Mouse (Mus musculus) limb, embryonic 14.5 days (tissue): ENCODE results near the gene Pan2. TPM values are rescaled to one million over a fixed set of nuclear protein-coding genes. Genes with fewer than 3 reads are reported as not detected.
"Not testable (repeated sequence)": the region's sequence is repeated elsewhere in the genome, so short reads cannot be mapped to it uniquely, and the experiment has no call there.

Experiments used
- ATAC-seq: fragments of 200-750 bp; cut with Nextera tagmentation; 2 replicates; pipeline ENCODE4 v1.8.0; 2017; ENCODE audit warnings: low read depth, moderate number of reproducible peaks, moderate TSS enrichment; ENCODE audit not compliant: low FRiP score
- DNase-seq: peaks from one replicate; pipeline ENCODE4 v3.0.0-alpha.2; 2015; ENCODE audit warnings: low spot score
- H3K27ac ChIP-seq: fragments of 300-500 bp; sonication (generic); replicated peaks from 2 replicates; pipeline ENCODE4 v1.5.1; 2014; ENCODE audit warnings: low read depth, mild to moderate bottlenecking, low read length, moderate library complexity, mixed read lengths
- H3K27me3 ChIP-seq: fragments of 300-500 bp; sonication (generic); 2 replicates; pipeline ENCODE4 v1.6.1; 2014; ENCODE audit warnings: low read length, mixed read lengths; ENCODE audit not compliant: control insufficient read depth, insufficient read depth
- H3K36me3 ChIP-seq: fragments of 300-500 bp; sonication (generic); 2 replicates; pipeline ENCODE4 v1.6.1; 2014; ENCODE audit warnings: mild to moderate bottlenecking, low read length, moderate library complexity, mixed read lengths; ENCODE audit not compliant: control insufficient read depth, insufficient read depth
- H3K4me1 ChIP-seq: fragments of 300-500 bp; sonication (generic); 2 replicates; pipeline ENCODE4 v1.6.1; 2014; ENCODE audit warnings: antibody characterized with exemption, low read length, mixed read lengths; ENCODE audit not compliant: control insufficient read depth, insufficient read depth
- H3K4me2 ChIP-seq: fragments of 300-500 bp; sonication (generic); replicated peaks from 2 replicates; pipeline ENCODE4 v1.6.1; 2014; ENCODE audit warnings: low read depth, mild to moderate bottlenecking, low read length, moderate library complexity; ENCODE audit not compliant: severe bottlenecking
- H3K4me3 ChIP-seq: fragments of 300-500 bp; sonication (generic); replicated peaks from 2 replicates; pipeline ENCODE4 v1.5.1; 2014; ENCODE audit warnings: low read length
- H3K9ac ChIP-seq: fragments of 300-500 bp; sonication (generic); 2 replicates; pipeline ENCODE4 v1.6.1; 2014; ENCODE audit warnings: mild to moderate bottlenecking, low read depth, low read length, moderate library complexity; ENCODE audit not compliant: severe bottlenecking
- H3K9me3 ChIP-seq: fragments of 300-500 bp; sonication (generic); 2 replicates; pipeline ENCODE4 v1.6.1; 2016; ENCODE audit warnings: low read length; ENCODE audit not compliant: control insufficient read depth
- POLR2A ChIP-seq: fragments of 200-500 bp; IDR thresholded peaks from 2 replicates; pipeline ENCODE4 v1.8.0; 2012; ENCODE audit warnings: inconsistent platforms, mild to moderate bottlenecking, moderate library complexity, borderline replicate concordance; ENCODE audit not compliant: insufficient read depth, insufficient read length; ENCODE audit errors: extremely low read depth
- WGBS: fragments of 180-500 bp; shearing (Covaris S2); extraction: QIAGEN DNeasy Blood & Tissue Kit; methylation state at CpG from one replicate; pipeline ENCODE4 v1.1.7; 2014; 5-methylcytosine and 5-hydroxymethylcytosine counted together
- polyA plus RNA-seq, 2 experiments: library from polyadenylated mRNA; depleted of rRNA in 1 of 2; stranded (reverse) in 1 of 2; unstranded in 1 of 2; fragments of >200 nt; fragmentation: Nextera tagmentation in 1 of 2; extraction: Ambion mirVana in 1 of 2; gene quantifications; 2 replicates each; pipeline versions ENCODE4 v1.2.1 to v1.2.3; 2012 to 2014

The Pan2 gene
- polyA plus RNA-seq, 2 experiments, result 26.6 to 49.7 TPM

DNA sequence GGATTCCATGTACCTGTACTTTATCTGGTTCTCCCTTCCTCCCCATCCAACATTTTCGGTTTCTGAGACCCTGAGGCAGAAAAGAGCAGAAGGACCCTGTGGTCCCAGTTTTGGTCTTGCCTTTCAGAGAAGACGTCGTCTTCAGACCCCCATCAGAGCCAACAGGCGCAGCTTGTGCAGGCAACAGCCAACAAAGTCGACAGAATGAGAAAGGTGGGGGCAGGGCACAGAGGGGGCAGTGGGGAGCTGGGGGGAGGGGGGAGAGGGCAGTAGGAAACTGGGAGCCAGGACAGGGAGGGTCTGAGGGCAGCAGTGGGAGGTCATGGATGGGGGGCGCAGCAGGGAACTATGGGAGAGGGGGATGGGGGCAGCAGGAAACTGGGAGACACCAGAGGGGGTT, 25.0 kb upstream of the Pan2 start:
- 68% methylated on average over 6 of the region's 6 CpGs for WGBS
- Histone ChIP-seq H3K4me2 (no peak overlapping the region), H3K27ac (no peak overlapping the region), H3K9me3 (no peaks in the 10 kb centered on the region), H3K4me3 (no peak overlapping the region), H3K36me3 (peaks cover 51% of the 10 kb centered on the region), H3K9ac (no peak overlapping the region), H3K4me1 (no peaks in the 10 kb centered on the region), H3K27me3 (no peaks in the 10 kb centered on the region)
- TF ChIP-seq POLR2A, result no peak
- DNase-seq (no peak), ATAC-seq (no peak)

DNA sequence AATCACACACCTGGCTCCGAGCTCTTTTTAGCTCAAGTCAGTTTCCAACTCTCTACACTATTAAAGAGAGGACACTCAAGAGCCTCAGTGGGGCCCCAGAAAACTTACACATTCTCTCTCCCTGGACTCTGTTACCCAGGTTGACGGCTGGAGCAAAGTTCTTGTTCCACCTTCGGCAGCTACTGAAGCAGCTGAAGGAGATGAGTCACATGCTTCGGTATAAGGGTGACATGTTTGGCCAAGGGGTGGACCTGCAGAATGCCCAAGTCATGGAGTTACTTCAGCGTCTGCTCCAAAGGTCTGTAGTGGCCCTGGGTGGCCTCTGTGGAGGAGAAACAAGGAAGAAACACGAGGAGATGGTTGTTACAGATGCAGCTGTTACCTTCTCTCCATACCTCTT, 22.2 kb upstream of the Pan2 start:
- Histone ChIP-seq H3K27ac (no peak overlapping the region), H3K9ac (no peak overlapping the region), H3K4me1 (no peaks in the 10 kb centered on the region), H3K36me3 (peaks cover 70% of the 10 kb centered on the region), H3K27me3 (no peaks in the 10 kb centered on the region), H3K9me3 (no peaks in the 10 kb centered on the region), H3K4me2 (no peak overlapping the region), H3K4me3 (no peak overlapping the region)
- DNase-seq (no peak), ATAC-seq (no peak)
- 79% methylated on average over 6 of the region's 6 CpGs for WGBS
- TF ChIP-seq POLR2A, result no peak

GRCm38 (mm10) chr10:128281682-128282081, 21.5 kb upstream of the Pan2 start:
- TF ChIP-seq POLR2A, result no peak
- no peak overlapping the region for H3K4me2 ChIP-seq
- no peak overlapping the region for H3K4me3 ChIP-seq
- H3K9me3 ChIP-seq, result no peaks in the 10 kb centered on the region
- H3K27me3 ChIP-seq, result no peaks in the 10 kb centered on the region
- DNase-seq (no peak), ATAC-seq (no peak)
- no peak overlapping the region for H3K27ac ChIP-seq
- no peaks in the 10 kb centered on the region for H3K4me1 ChIP-seq
- WGBS, result 90% methylated on average over 14 of the region's 14 CpGs
- H3K9ac ChIP-seq, result no peak overlapping the region
- H3K36me3 ChIP-seq, result peaks cover 73% of the 10 kb centered on the region

DNA sequence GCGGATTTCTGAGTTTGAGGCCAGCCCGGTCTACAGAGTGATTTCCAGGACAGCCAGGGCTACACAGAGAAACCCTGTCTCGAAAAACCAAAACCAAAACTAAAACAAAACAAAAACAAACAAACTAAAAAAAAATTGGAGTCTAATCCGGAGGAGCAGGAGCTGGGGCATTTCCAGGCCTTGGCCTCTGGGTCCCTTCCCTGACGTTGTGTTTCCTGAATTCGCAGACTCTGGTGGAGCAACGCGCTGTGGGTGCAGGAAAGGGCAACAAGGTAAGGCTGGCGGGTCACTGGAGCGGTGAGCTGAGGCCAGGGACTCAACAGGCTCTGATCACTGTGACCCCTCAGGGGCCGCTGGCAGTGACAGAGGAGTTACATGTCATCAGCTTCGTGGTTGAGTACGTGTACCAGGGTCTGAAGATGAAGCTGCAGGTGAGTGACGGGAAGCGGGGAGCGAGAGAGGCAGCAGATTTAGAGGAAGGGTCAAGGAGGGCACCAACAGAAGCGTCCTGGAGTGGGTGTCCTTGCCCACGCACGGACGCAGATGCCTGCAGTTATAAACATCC, 20.2 kb upstream of the Pan2 start:
- no peak for ATAC-seq
- Histone ChIP-seq H3K4me2 (no peak overlapping the region), H3K4me1 (no peaks in the 10 kb centered on the region), H3K36me3 (peaks cover 67% of the 10 kb centered on the region), H3K9me3 (no peaks in the 10 kb centered on the region), H3K27me3 (no peaks in the 10 kb centered on the region), H3K9ac (no peak overlapping the region), H3K4me3 (no peak overlapping the region), H3K27ac (no peak overlapping the region)
- no peak for TF ChIP-seq POLR2A
- WGBS, result 87% methylated on average over 20 of the region's 20 CpGs
- no peak for DNase-seq

DNA sequence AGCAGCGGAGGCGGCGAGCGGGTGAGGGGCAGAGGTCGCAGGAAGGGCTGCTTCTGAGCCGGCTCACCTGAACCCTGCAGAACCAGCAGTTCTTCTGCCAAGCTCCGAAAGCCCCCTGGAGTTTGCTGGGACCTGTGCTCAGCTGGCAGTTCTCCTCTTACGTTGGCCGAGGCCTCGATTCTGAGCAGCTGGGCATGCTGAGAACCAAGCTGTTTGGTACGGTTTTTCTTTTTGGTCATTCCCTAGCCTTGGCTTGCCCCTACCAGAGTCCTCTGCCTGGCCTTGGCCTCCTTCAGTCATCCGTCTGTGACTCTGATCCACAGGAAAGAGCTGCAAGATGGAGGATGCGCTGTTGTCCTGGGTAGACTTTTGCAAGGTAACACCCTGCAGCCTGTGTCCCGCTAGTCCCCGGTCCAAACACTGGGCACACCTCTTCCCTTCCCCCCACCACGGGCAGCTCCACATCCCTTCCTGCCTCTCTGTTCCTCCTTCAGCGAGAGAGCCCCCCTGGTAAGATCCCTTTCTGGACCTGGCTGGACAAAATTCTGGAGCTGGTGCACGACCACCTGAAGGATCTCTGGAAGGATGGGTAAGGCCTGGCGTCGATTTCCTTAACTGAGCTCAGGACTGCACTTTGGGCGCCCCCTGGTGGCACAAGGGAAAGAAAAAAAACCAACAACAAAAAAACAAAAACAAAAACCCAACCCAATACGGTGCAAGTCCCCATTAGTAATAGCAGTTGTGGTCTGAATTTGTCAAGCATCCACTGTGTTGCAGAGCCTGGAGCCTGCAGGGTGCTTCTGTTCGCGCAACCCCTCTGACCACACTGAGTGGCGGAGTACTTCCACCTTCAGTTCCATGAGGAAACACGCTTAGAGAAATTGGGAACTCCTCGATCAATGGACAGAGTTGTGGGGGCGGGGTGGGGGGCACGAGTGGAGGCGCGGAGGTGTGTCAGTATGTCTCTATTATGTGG, 19.2 kb upstream of the Pan2 start:
- 67% methylated on average over 31 of the region's 31 CpGs for WGBS
- H3K9me3 ChIP-seq, result no peaks in the 10 kb centered on the region
- ATAC-seq, result no peak
- H3K36me3 ChIP-seq, result peaks cover 71% of the 10 kb centered on the region
- no peaks in the 10 kb centered on the region for H3K4me1 ChIP-seq
- H3K9ac ChIP-seq, result no peak overlapping the region
- H3K27ac ChIP-seq, result no peak overlapping the region
- no peak overlapping the region for H3K4me2 ChIP-seq
- H3K4me3 ChIP-seq, result no peak overlapping the region
- peak; percentile 52 for DNase-seq
- no peak for TF ChIP-seq POLR2A
- no peaks in the 10 kb centered on the region for H3K27me3 ChIP-seq

DNA sequence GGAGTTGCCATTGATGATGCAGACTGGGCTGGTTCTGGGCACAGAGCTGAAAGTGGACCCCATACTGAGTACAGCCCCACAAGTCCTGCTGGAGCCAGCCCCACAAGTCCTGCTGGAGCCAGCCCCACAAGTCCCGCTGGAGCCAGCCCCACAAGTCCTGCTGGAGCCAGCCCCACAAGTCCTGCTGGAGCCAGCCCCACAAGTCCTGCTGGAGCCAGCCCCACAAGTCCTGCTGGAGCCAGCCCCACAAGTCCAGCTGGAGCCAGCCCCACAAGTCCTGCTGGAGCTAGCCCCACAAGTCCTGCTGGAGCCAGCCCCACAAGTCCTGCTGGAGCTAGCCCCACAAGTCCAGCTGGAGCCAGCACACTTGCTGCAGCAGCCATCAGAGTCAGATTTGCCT, 12.5 kb upstream of the Pan2 start:
- H3K4me1 ChIP-seq, H3K4me3 ChIP-seq, DNase-seq, H3K27ac ChIP-seq, H3K9me3 ChIP-seq, H3K27me3 ChIP-seq, H3K9ac ChIP-seq, ATAC-seq, H3K4me2 ChIP-seq: not testable (repeated sequence)
- H3K36me3 ChIP-seq, result peaks cover 53% of the 10 kb centered on the region
- WGBS, result 83% methylated on average over 1 of the region's 1 CpGs
